Mouse (Mus musculus) liver, embryonic 14.5 days (tissue): Measurements from ENCODE around the gene Cul7.

ENCODE experiments used
- CTCF ChIP-seq: IDR thresholded peaks from 2 replicates; pipeline ENCODE4 v1.5.1; 2016; ENCODE audit warnings: antibody characterized with exemption, low read depth, control low read depth
- EP300 ChIP-seq: IDR thresholded peaks from 2 replicates; pipeline ENCODE4 v1.6.1; 2016; ENCODE audit warnings: antibody characterized with exemption, low read depth

DNA sequence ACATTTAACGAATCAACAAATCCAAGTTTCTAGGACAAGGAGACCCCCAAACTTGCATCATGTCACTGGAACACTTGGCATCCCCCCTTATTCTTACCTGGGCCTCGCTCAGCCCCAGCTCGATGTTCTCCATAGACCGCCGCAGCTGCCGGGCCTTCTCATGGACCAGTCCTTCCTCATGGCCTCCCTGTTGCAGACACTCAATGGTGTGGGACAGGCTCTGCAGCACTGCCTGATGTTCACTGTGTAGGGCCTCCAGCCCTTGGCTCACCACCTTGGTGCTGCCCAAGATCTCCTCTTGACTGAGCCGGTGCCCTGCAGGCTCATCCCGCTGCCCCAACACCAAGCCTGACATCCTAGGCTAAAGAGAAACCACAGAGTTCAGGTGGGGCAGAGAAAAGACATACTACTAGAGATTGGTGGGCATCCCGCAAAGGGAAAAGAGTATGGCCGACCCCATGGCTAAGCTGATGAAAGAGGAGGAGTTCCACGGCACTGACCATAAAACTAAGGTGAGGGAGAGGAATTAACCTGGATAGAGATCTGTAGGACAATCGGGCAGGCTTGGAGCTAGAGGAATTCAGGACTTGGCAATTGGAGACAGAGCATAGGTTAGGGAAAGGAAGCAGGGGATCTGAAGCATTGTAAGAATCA lies 5.9 kb upstream of the Cul7 start:
- TF ChIP-seq EP300 (no peak), CTCF (no peak)
